Mouse (Mus musculus) MEL (cell line): ENCODE measurements around the gene Olfr643. TPM values are rescaled to one million over a fixed set of nuclear protein-coding genes. Genes with fewer than 3 reads are reported as not detected.

ENCODE experiments used
- DNase-seq: peaks from one replicate; pipeline ENCODE4 v3.0.0; 2011; ENCODE audit warnings: low read depth, low spot score
- H3K27ac ChIP-seq: 2 replicates; pipeline ENCODE4 v1.5.1; 2012; ENCODE audit warnings: low read depth, mild to moderate bottlenecking, control low read depth, low read length, moderate library complexity; ENCODE audit not compliant: control insufficient read depth
- H3K27me3 ChIP-seq, 2 experiments: fragments of 150-350 bp in 1 of 2; sonication (generic) in 1 of 2; 2 replicates each; pipeline ENCODE4 v1.6.1; 2012; ENCODE audit warnings: low read length in 2 of 2, mild to moderate bottlenecking in 2 of 2, improper control_type of control experiment in 1 of 2, moderate library complexity in 1 of 2; ENCODE audit not compliant: insufficient read depth in 2 of 2, control insufficient read depth in 1 of 2
- H3K36me3 ChIP-seq, 2 experiments: 2 replicates each; pipeline ENCODE4 v1.6.1; 2012 to 2014; ENCODE audit warnings: low read length in 2 of 2, improper control_type of control experiment in 1 of 2, inconsistent platforms in 1 of 2, mild to moderate bottlenecking in 1 of 2; ENCODE audit not compliant: insufficient read depth in 2 of 2, control insufficient read depth in 1 of 2
- H3K4me1 ChIP-seq, 2 experiments: fragments of 150-350 bp in 1 of 2; sonication (generic) in 1 of 2; 2 replicates each; pipeline ENCODE4 v1.6.1; 2012; ENCODE audit warnings: low read length in 2 of 2, improper control_type of control experiment in 1 of 2, mild to moderate bottlenecking in 1 of 2; ENCODE audit not compliant: insufficient read depth in 2 of 2, control insufficient read depth in 1 of 2
- H3K4me3 ChIP-seq, 2 experiments: fragments of 150-350 bp in 1 of 2; sonication (generic) in 1 of 2; 2 replicates each; pipeline ENCODE4 v1.5.1; 2012; ENCODE audit warnings: low read depth in 2 of 2, low read length in 2 of 2, mild to moderate bottlenecking in 2 of 2, moderate library complexity in 2 of 2, control low read depth in 1 of 2, improper control_type of control experiment in 1 of 2; ENCODE audit not compliant: control insufficient read depth in 1 of 2, insufficient read depth in 1 of 2
- H3K79me2 ChIP-seq: 2 replicates; pipeline ENCODE4 v1.6.1; 2012; ENCODE audit warnings: mild to moderate bottlenecking, low read length, moderate library complexity; ENCODE audit not compliant: control insufficient read depth, poor library complexity, insufficient read depth
- H3K9ac ChIP-seq: 2 replicates; pipeline ENCODE4 v1.6.1; 2012; ENCODE audit warnings: low read depth, mild to moderate bottlenecking, control low read depth, low read length, moderate library complexity; ENCODE audit not compliant: control insufficient read depth, poor library complexity, severe bottlenecking
- H3K9me3 ChIP-seq: fragments of 150-350 bp; sonication (generic); replicated peaks from 2 replicates; pipeline ENCODE4 v1.6.1; 2012; ENCODE audit warnings: mild to moderate bottlenecking, low read length, improper control_type of control experiment, moderate library complexity; ENCODE audit not compliant: insufficient read depth
- CHD1 ChIP-seq: IDR thresholded peaks from 2 replicates; pipeline ENCODE4 v1.6.1; 2012; ENCODE audit warnings: low read depth, mild to moderate bottlenecking, inconsistent platforms, low read length, improper control_type of control experiment
- CHD2 ChIP-seq: IDR thresholded peaks from 2 replicates; pipeline ENCODE4 v1.6.1; 2011; ENCODE audit warnings: low read length, improper control_type of control experiment
- E2F4 ChIP-seq: IDR thresholded peaks from 2 replicates; pipeline ENCODE4 v1.6.1; 2011; ENCODE audit warnings: low read depth, low read length, improper control_type of control experiment, borderline replicate concordance
- EP300 ChIP-seq, 2 experiments: IDR thresholded peaks; 2 replicates each; pipeline ENCODE4 v1.6.1; 2011; ENCODE audit warnings: improper control_type of control experiment in 2 of 2, low read length in 2 of 2, low read depth in 1 of 2, mild to moderate bottlenecking in 1 of 2
- ETS1 ChIP-seq: IDR thresholded peaks from 2 replicates; pipeline ENCODE4 v1.6.1; 2012; ENCODE audit warnings: low read depth, mild to moderate bottlenecking, inconsistent platforms, low read length, improper control_type of control experiment, moderate library complexity
- GABPA ChIP-seq: IDR thresholded peaks from 2 replicates; pipeline ENCODE4 v1.6.1; 2012; ENCODE audit warnings: low read depth, mild to moderate bottlenecking, inconsistent platforms, low read length, improper control_type of control experiment, moderate library complexity
- HCFC1 ChIP-seq: IDR thresholded peaks from 2 replicates; pipeline ENCODE4 v1.6.1; 2012; ENCODE audit warnings: low read depth, mild to moderate bottlenecking, inconsistent platforms, low read length, improper control_type of control experiment, moderate library complexity
- JUND ChIP-seq: IDR thresholded peaks from 2 replicates; pipeline ENCODE4 v1.6.1; 2011; ENCODE audit warnings: low read depth, mild to moderate bottlenecking, improper control_type of control experiment, low read length
- KAT2A ChIP-seq: conservative IDR thresholded peaks from 2 replicates; pipeline ENCODE4 v1.6.1; 2012; ENCODE audit warnings: low read depth, low read length, improper control_type of control experiment, inconsistent platforms
- MEF2A ChIP-seq: IDR thresholded peaks from 2 replicates; pipeline ENCODE4 v1.6.1; 2014; ENCODE audit warnings: low read depth, mild to moderate bottlenecking, inconsistent platforms, low read length, improper control_type of control experiment; ENCODE audit not compliant: poor library complexity, insufficient replicate concordance, severe bottlenecking; ENCODE audit errors: extremely low read depth
- MXI1 ChIP-seq: IDR thresholded peaks from 2 replicates; pipeline ENCODE4 v1.6.1; 2011; ENCODE audit warnings: mild to moderate bottlenecking, low read depth, low read length, improper control_type of control experiment
- POLR2AphosphoS2 ChIP-seq: IDR thresholded peaks from 2 replicates; pipeline ENCODE4 v1.6.1; 2011; ENCODE audit warnings: low read length, improper control_type of control experiment
- RAD21 ChIP-seq: IDR thresholded peaks from 2 replicates; pipeline ENCODE4 v1.6.1; 2011; ENCODE audit warnings: mild to moderate bottlenecking, low read depth, low read length, improper control_type of control experiment
- SMC3 ChIP-seq: IDR thresholded peaks from 2 replicates; pipeline ENCODE4 v1.6.1; 2011; ENCODE audit warnings: low read depth, low read length, improper control_type of control experiment
- UBTF ChIP-seq: IDR thresholded peaks from 2 replicates; pipeline ENCODE4 v1.6.1; 2012; ENCODE audit warnings: low read depth, mild to moderate bottlenecking, inconsistent platforms, low read length, improper control_type of control experiment, moderate library complexity, borderline replicate concordance; ENCODE audit not compliant: insufficient read depth
- USF2 ChIP-seq, 2 experiments: IDR thresholded peaks; 2 replicates each; pipeline ENCODE4 v1.6.1; 2011 to 2012; ENCODE audit warnings: improper control_type of control experiment in 2 of 2, low read length in 2 of 2, borderline replicate concordance in 1 of 2, inconsistent platforms in 1 of 2, low read depth in 1 of 2, mild to moderate bottlenecking in 1 of 2; ENCODE audit not compliant: insufficient read depth in 1 of 2
- ZMIZ1 ChIP-seq: IDR thresholded peaks from 2 replicates; pipeline ENCODE4 v1.6.1; 2012; ENCODE audit warnings: low read depth, mild to moderate bottlenecking, inconsistent platforms, low read length, improper control_type of control experiment, moderate library complexity
- ZNF384 ChIP-seq: IDR thresholded peaks from 2 replicates; pipeline ENCODE4 v1.6.1; 2012; ENCODE audit warnings: low read depth, mild to moderate bottlenecking, inconsistent platforms, low read length, improper control_type of control experiment
- polyA plus RNA-seq, 2 experiments: library from polyadenylated mRNA; stranded (reverse) in 1 of 2; unstranded in 1 of 2; fragments of >175 nt in 1 of 2; fragments of >200 nt in 1 of 2; gene quantifications; 2 replicates each; pipeline versions ENCODE4 v1.2.1 to v1.2.4; 2012; ENCODE audit warnings: low replicate concordance in 2 of 2, low read depth in 1 of 2; ENCODE audit not compliant: insufficient read length in 2 of 2, insufficient read depth in 1 of 2, missing spikeins in 1 of 2
- total RNA-seq: library from RNA; depleted of rRNA; stranded (reverse); fragments of 300-350 nt; gene quantifications from 2 replicates; pipeline ENCODE4 v1.2.3, GENCODE M21; 2012

Gene Olfr643
- total and polyA plus RNA-seq, 3 experiments: not detected

GRCm38 (mm10) chr7:104175085-104175484, 37.9 kb upstream of the Olfr643 start:
- Histone ChIP-seq H3K9me3 (no peaks in the 10 kb centered on the region), H3K4me3 (no peak overlapping the region), H3K27ac (no peak overlapping the region), H3K36me3 (no peaks in the 10 kb centered on the region), H3K9ac (no peak overlapping the region), H3K79me2 (no peaks in the 10 kb centered on the region), H3K27me3 (no peaks in the 10 kb centered on the region; a peak in 1 of 4 replicates), H3K4me1 (no peaks in the 10 kb centered on the region)
- TF ChIP-seq KAT2A (no peak), POLR2AphosphoS2 (no peak), E2F4 (no peak), MXI1 (no peak), GABPA (no peak), ZMIZ1 (no peak), JUND (no peak), CHD1 (no peak), ETS1 (no peak), RAD21 (no peak), MEF2A (no peak), USF2 (IDR thresholded peaks at IDR 0.05; ENCODE audit: borderline replicate concordance in 1 of 2, insufficient read depth in 1 of 2, low read depth in 1 of 2, low read length in 2 of 2) (no peak), ZNF384 (no peak), UBTF (no peak), HCFC1 (no peak), CHD2 (no peak), SMC3 (no peak)
- DNase-seq: no peak

- no peaks in the 10 kb centered on the region for H3K79me2 ChIP-seq
- no peaks in the 10 kb centered on the region; a peak in 1 of 4 replicates for H3K27me3 ChIP-seq
- DNase-seq: peak; percentile 58
- TF ChIP-seq HCFC1: no peak
- TF ChIP-seq EP300 (IDR thresholded peaks at IDR 0.05; ENCODE audit: low read depth in 1 of 2, low read length in 2 of 2): peak in 1 of 2 experiments; percentile 45; a peak in 2 of 4 replicates
- peaks cover 0 to 6% of the 10 kb centered on the region in 2 experiments; a peak in 1 of 4 replicates for H3K4me1 ChIP-seq
- H3K4me3 ChIP-seq: no peak overlapping the region
- no peak overlapping the region for H3K27ac ChIP-seq
- H3K36me3 ChIP-seq: no peaks in the 10 kb centered on the region
- H3K9me3 ChIP-seq: no peaks in the 10 kb centered on the region
- no peak overlapping the region for H3K9ac ChIP-seq
Observed at GRCm38 (mm10) chr7:104169634-104170204, 32.5 kb upstream of the Olfr643 start.
